ENCODE assay signal across 10 mouse cellular contexts in genomic region chr14:34500309-34500708, GRCm38 (mm10). TPM values are rescaled to one million over a fixed set of nuclear protein-coding genes. Genes with fewer than 3 reads are reported as not detected.
DNase-seq lines count a peak whose midpoint lies in the region; ATAC-seq and TF ChIP-seq lines count a peak whose summit lies in the region.
"Had no signal": no experiment of that assay in that cellular context is flagged by ENCODE, and none has a peak within 500 bp of the region (broad histone marks: within the 10 kb centered on the region; RNA-seq: fewer than 3 reads in every experiment).

No protein-coding gene starts in this region.

- H3K36me3 ChIP-seq in heart, embryonic 11.5 days (ENCODE audit: control insufficient read depth, insufficient read depth, low read length): no peaks in the 10 kb centered on the region
- no peaks in the 10 kb centered on the region for H3K36me3 ChIP-seq in hindbrain, embryonic 11.5 days (ENCODE audit: control insufficient read depth, insufficient read depth, low read length)
- no peaks in the 10 kb centered on the region for H3K36me3 ChIP-seq in midbrain, embryonic 14.5 days (ENCODE audit: control insufficient read depth, insufficient read depth, low read length)
- no peaks in the 10 kb centered on the region for H3K36me3 ChIP-seq in thymus, adult 2 months (ENCODE audit: control insufficient read depth, insufficient read depth, low read length)

- H3K4me3 ChIP-seq in heart, embryonic 11.5 days (ENCODE audit: low read depth, low read length): peak overlapping the region; percentile 95
- H3K4me3 ChIP-seq in hindbrain, embryonic 11.5 days (ENCODE audit: low read depth, low read length): peak overlapping the region; percentile 81
- H3K4me3 ChIP-seq in midbrain, embryonic 14.5 days (replicated peaks; ENCODE audit: low read depth, low read length): peak overlapping the region; percentile 87; the same call in 1 of the 2 replicates
- H3K4me3 ChIP-seq in thymus, adult 2 months (ENCODE audit: control insufficient read depth, insufficient read depth, low read length): no peak overlapping the region

- peak overlapping the region; percentile 72 for H3K4me2 ChIP-seq in heart, embryonic 11.5 days
- peak overlapping the region; percentile 45; the same call in 1 of the 2 replicates for H3K4me2 ChIP-seq in hindbrain, embryonic 11.5 days (replicated peaks; ENCODE audit: low read depth, low read length)
- peak overlapping the region; percentile 74 for H3K4me2 ChIP-seq in midbrain, embryonic 14.5 days (ENCODE audit: low read length)

- no peak for TF ChIP-seq CTCF in brain, embryonic 14.5 days (IDR thresholded peaks at IDR 0.05; ENCODE audit: borderline replicate concordance, extremely low read depth, insufficient read depth, insufficient read length)
- no peak for TF ChIP-seq CTCF in thymus, adult 2 months (IDR thresholded peaks at IDR 0.05; ENCODE audit: borderline replicate concordance, control insufficient read depth, extremely low read depth, insufficient read depth, low read length, poor library complexity)

- no peaks in the 10 kb centered on the region for H3K9me3 ChIP-seq in heart, embryonic 11.5 days (replicated peaks; ENCODE audit: control insufficient read depth, low read length)
- no peaks in the 10 kb centered on the region for H3K9me3 ChIP-seq in hindbrain, embryonic 11.5 days (ENCODE audit: control insufficient read depth, low read length)
- no peaks in the 10 kb centered on the region for H3K9me3 ChIP-seq in midbrain, embryonic 14.5 days (ENCODE audit: control insufficient read depth, low read length)

- H3K9ac ChIP-seq in heart, embryonic 11.5 days (ENCODE audit: low read depth, low read length): no peak overlapping the region
- no peak overlapping the region for H3K9ac ChIP-seq in hindbrain, embryonic 11.5 days (ENCODE audit: low read depth, low read length)
- H3K9ac ChIP-seq in midbrain, embryonic 14.5 days (replicated peaks; ENCODE audit: low read length): no peak overlapping the region; the same call in 1 of the 2 replicates

- DNase-seq in heart, postnatal 25 days (ENCODE audit: low spot score): no peak
- peak; percentile 38 for DNase-seq in brain, embryonic 14.5 days (ENCODE audit: low read depth)
- no peak for DNase-seq in hindbrain, embryonic 11.5 days (ENCODE audit: low spot score)
- DNase-seq in midbrain, embryonic 14.5 days: peak; percentile 25
- DNase-seq in thymus, adult 2 months: no peak
- no peak for DNase-seq in left cerebral cortex, postnatal 36 days (ENCODE audit: low spot score in 2 of 2)
- DNase-seq in left cerebral cortex, adult 11 months (ENCODE audit: low spot score): no peak

- no peak overlapping the region for H3K27ac ChIP-seq in heart, embryonic 11.5 days (ENCODE audit: low read depth, low read length)
- no peak overlapping the region for H3K27ac ChIP-seq in hindbrain, embryonic 11.5 days (ENCODE audit: low read depth, low read length)
- H3K27ac ChIP-seq in midbrain, embryonic 14.5 days (replicated peaks; ENCODE audit: low read depth, low read length): no peak overlapping the region
- no peak overlapping the region for H3K27ac ChIP-seq in thymus, adult 2 months (ENCODE audit: control insufficient read depth, insufficient read depth, low read length)
- H3K27ac ChIP-seq: macrophage had no signal

- TF ChIP-seq POLR2A in brain, embryonic 14.5 days (IDR thresholded peaks at IDR 0.05; ENCODE audit: borderline replicate concordance, extremely low read depth, insufficient read depth, insufficient read length, poor library complexity, severe bottlenecking): no peak
- TF ChIP-seq POLR2A in thymus, adult 2 months (IDR thresholded peaks at IDR 0.05; ENCODE audit: control insufficient read depth, extremely low read depth, insufficient read depth, low read length, poor library complexity): no peak

- no peak for ATAC-seq in heart, embryonic 11.5 days (replicated peaks; ENCODE audit: insufficient number of reproducible peaks, low FRiP score, low TSS enrichment)
- ATAC-seq in hindbrain, embryonic 11.5 days (ENCODE audit: low FRiP score): no peak
- no peak for ATAC-seq in midbrain, embryonic 14.5 days (ENCODE audit: low FRiP score, low TSS enrichment)

- intact Hi-C loops in heart, postnatal 25 days (cut with DNase I): loop anchor here (10.0 kb wide), 1 partner anchor 186 kb away; the partner anchor contains the start of genes Glud1 and Shld2
- intact Hi-C loops in left cerebral cortex, postnatal 36 days (cut with DNase I): loop anchor here (5.0 kb wide), 1 partner anchor 58 kb away; no protein-coding TSS in a partner anchor

- WGBS in heart, embryonic 11.5 days (ENCODE audit: insufficient replicate concordance): 8% methylated on average over 4 of the region's 4 CpGs
- WGBS in hindbrain, embryonic 11.5 days: 8% methylated on average over 4 of the region's 4 CpGs
- WGBS in midbrain, embryonic 14.5 days: 2% methylated on average over 4 of the region's 4 CpGs
- WGBS in thymus, adult 2 months: 39% methylated on average over 4 of the region's 4 CpGs

- peaks cover 54% of the 10 kb centered on the region for H3K4me1 ChIP-seq in heart, embryonic 11.5 days (ENCODE audit: control insufficient read depth, insufficient read depth, low read length)
- H3K4me1 ChIP-seq in hindbrain, embryonic 11.5 days (replicated peaks; ENCODE audit: control insufficient read depth, insufficient read depth, low read length): no peaks in the 10 kb centered on the region; the same call in 1 of the 2 replicates
- H3K4me1 ChIP-seq in midbrain, embryonic 14.5 days (ENCODE audit: control insufficient read depth, insufficient read depth, low read length): peaks cover 17% of the 10 kb centered on the region
- peaks cover 11% of the 10 kb centered on the region for H3K4me1 ChIP-seq in thymus, adult 2 months (replicated peaks; ENCODE audit: control insufficient read depth, insufficient read depth, low read length)

- H3K27me3 ChIP-seq in heart, embryonic 11.5 days (ENCODE audit: control insufficient read depth, insufficient read depth, low read length): no peaks in the 10 kb centered on the region
- H3K27me3 ChIP-seq in hindbrain, embryonic 11.5 days (ENCODE audit: control insufficient read depth, insufficient read depth, low read length): no peaks in the 10 kb centered on the region
- H3K27me3 ChIP-seq in midbrain, embryonic 14.5 days (ENCODE audit: control insufficient read depth, insufficient read depth, low read length): no peaks in the 10 kb centered on the region
- H3K27me3 ChIP-seq in thymus, adult 2 months (ENCODE audit: control insufficient read depth, insufficient read depth, low read length): peaks cover 21% of the 10 kb centered on the region

RNA-seq across cellular contexts. Expression of gene Bmpr1a, which starts 2.8 kb away (rescaled TPM):
- polyA plus RNA-seq in heart, embryonic 11.5 days (2014; fragmentation: Nextera tagmentation; extraction: Ambion mirVana): 48.1 and 48.5 TPM in 2 replicates
- total RNA-seq in heart, postnatal 25 days (2021): 10 to 100 TPM; 71.8 to 77.5 TPM
- 21.1 and 23.9 TPM in 2 replicates for polyA plus RNA-seq in brain, embryonic 14.5 days (2012; rRNA removed)
- polyA plus RNA-seq in hindbrain, embryonic 11.5 days (2014; fragmentation: Nextera tagmentation; extraction: Ambion mirVana): 44.9 and 48.9 TPM in 2 replicates
- polyA plus RNA-seq in midbrain, embryonic 14.5 days (2014; fragmentation: Nextera tagmentation; extraction: Ambion mirVana): 16.3 and 25.9 TPM in 2 replicates
- 2.0 and 3.1 TPM in 2 replicates for polyA plus RNA-seq in thymus, adult 2 months (2012; rRNA removed)
- total RNA-seq in left cerebral cortex, postnatal 36 days (2021): 10 to 100 TPM; 34.3 to 38.3 TPM

RNA-seq across cellular contexts. Expression of gene 9230112D13Rik, which starts 22.3 kb away (rescaled TPM):
- not detected in 2 replicates for polyA plus RNA-seq in heart, embryonic 11.5 days (2014; fragmentation: Nextera tagmentation; extraction: Ambion mirVana)
- not detected for total RNA-seq in heart, postnatal 25 days (2021)
- not detected in 2 replicates for polyA plus RNA-seq in brain, embryonic 14.5 days (2012; rRNA removed)
- not detected in 2 replicates for polyA plus RNA-seq in hindbrain, embryonic 11.5 days (2014; fragmentation: Nextera tagmentation; extraction: Ambion mirVana)
- polyA plus RNA-seq in midbrain, embryonic 14.5 days (2014; fragmentation: Nextera tagmentation; extraction: Ambion mirVana): not detected in 2 replicates
- not detected in 2 replicates for polyA plus RNA-seq in thymus, adult 2 months (2012; rRNA removed)
- not detected for total RNA-seq in left cerebral cortex, postnatal 36 days (2021)
- total RNA-seq: hematopoietic stem cell, adult 5-6 weeks had no signal
- polyA plus RNA-seq: macrophage had no signal

Comparison
In these comparisons a context has a peak if more than half of its experiments do, and no peak if none do; other contexts are left out.
1. DNase-seq: peak in brain, embryonic 14.5 days (single experiment) and midbrain, embryonic 14.5 days (single experiment); none in heart, postnatal 25 days (single experiment), hindbrain, embryonic 11.5 days (single experiment), thymus, adult 2 months (single experiment), left cerebral cortex, postnatal 36 days (0 of 2) and left cerebral cortex, adult 11 months (single experiment).
2. Peak in every context shown above with its lines, with median percentiles within 50 percentile points of each other: H3K4me2 ChIP-seq.